Mouse (Mus musculus): ENCODE results near the gene Hes7. TPM values are rescaled to one million over a fixed set of nuclear protein-coding genes. Genes with fewer than 3 reads are reported as not detected.

The Hes7 gene
- total RNA-seq, 2 experiments from 2014 or later = 0.14 TPM; not detected in 1

- intact Hi-C loops (cut with DNase I) = no loop called here
- no peak for DNase-seq (ENCODE audit: low spot score)
These were observed 9.0 kb upstream of the Hes7 start for GRCm38 (mm10) chr11:69111051-69111810.

- intact Hi-C loops (cut with DNase I) = no loop called here
- no peak for DNase-seq (ENCODE audit: low spot score)
These were observed 8.3 kb upstream of the Hes7 start for GRCm38 (mm10) chr11:69111865-69112264.

GRCm38 (mm10) chr11:69114018-69114417, 6.2 kb upstream of the Hes7 start:
- intact Hi-C loops (cut with DNase I) = no loop called here
- no peak for DNase-seq (ENCODE audit: low spot score)

GRCm38 (mm10) chr11:69114621-69115020, 5.6 kb upstream of the Hes7 start:
- intact Hi-C loops (cut with DNase I) = no loop called here
- DNase-seq (ENCODE audit: low spot score) = no peak

GRCm38 (mm10) chr11:69116843-69117242, 3.4 kb upstream of the Hes7 start:
- intact Hi-C loops (cut with DNase I) = loop anchor here (2.0 kb wide), 1 partner anchor 14 kb away; no protein-coding TSS in a partner anchor

GRCm38 (mm10) chr11:69117737-69118695, 2.2 kb upstream of the Hes7 start:
- intact Hi-C loops (cut with DNase I) = loop anchor here (2.0 kb wide), 1 partner anchor 15 kb away; no protein-coding TSS in a partner anchor
- DNase-seq (ENCODE audit: low spot score) = peak; percentile 45

More at GRCm38 (mm10) chr11:69116843-69117242, 3.4 kb upstream of the Hes7 start:
- no peak for DNase-seq (ENCODE audit: low spot score)

- intact Hi-C loops (cut with DNase I) = no loop called here
These were observed 1.4 kb upstream of the Hes7 start for GRCm38 (mm10) chr11:69118765-69119164.

GRCm38 (mm10) chr11:69119446-69120155, 603 bp upstream of the Hes7 start:
- intact Hi-C loops (cut with DNase I) = loop anchor here (2.0 kb wide), 1 partner anchor 27 kb away; no protein-coding TSS in a partner anchor
- no peak for DNase-seq (ENCODE audit: low spot score)

More at GRCm38 (mm10) chr11:69118765-69119164, 1.4 kb upstream of the Hes7 start:
- DNase-seq (ENCODE audit: low spot score) = peak; percentile 65

GRCm38 (mm10) chr11:69121001-69121740, 967 bp downstream of the Hes7 start:
- DNase-seq (ENCODE audit: low spot score) = no peak
- intact Hi-C loops (cut with DNase I) = loop anchor here (2.0 kb wide), 1 partner anchor 28 kb away; no protein-coding TSS in a partner anchor

GRCm38 (mm10) chr11:69121741-69122335, 1.6 kb downstream of the Hes7 start:
- intact Hi-C loops (cut with DNase I) = loop anchor here (1.0 to 2.0 kb wide), 2 partner anchors 25 to 29 kb away; no protein-coding TSS in a partner anchor

GRCm38 (mm10) chr11:69122336-69122951, 2.2 kb downstream of the Hes7 start, which contains the start of gene 9130213A22Rik:
Gene 9130213A22Rik (minus strand): TSS chr11:69122589.
- peak; percentile 87 for DNase-seq (ENCODE audit: low spot score)
- intact Hi-C loops (cut with DNase I) = loop anchor here (1.0 kb wide), 1 partner anchor 25 kb away; no protein-coding TSS in a partner anchor

More at GRCm38 (mm10) chr11:69121741-69122335, 1.6 kb downstream of the Hes7 start:
- no peak for DNase-seq (ENCODE audit: low spot score)

GRCm38 (mm10) chr11:69123056-69123692, 3.0 kb downstream of the Hes7 start:
- peak; percentile 80 for DNase-seq (ENCODE audit: low spot score)
- intact Hi-C loops (cut with DNase I) = loop anchor here (1.0 kb wide), 1 partner anchor 60 kb away; no protein-coding TSS in a partner anchor

- intact Hi-C loops (cut with DNase I) = loop anchor here (1.0 kb wide), 2 partner anchors 61 to 83 kb away; no protein-coding TSS in a partner anchor
- peak; percentile 76 for DNase-seq (ENCODE audit: low spot score)
These were observed 3.7 kb downstream of the Hes7 start for GRCm38 (mm10) chr11:69123693-69124497.

- intact Hi-C loops (cut with DNase I) = loop anchor here (1.0 kb wide), 1 partner anchor 83 kb away; no protein-coding TSS in a partner anchor
- DNase-seq (ENCODE audit: low spot score) = no peak
These were observed 4.3 kb downstream of the Hes7 start for GRCm38 (mm10) chr11:69124498-69124847.

GRCm38 (mm10) chr11:69125041-69125851, 5.0 kb downstream of the Hes7 start:
- peak; percentile 65 for DNase-seq (ENCODE audit: low spot score)
- intact Hi-C loops (cut with DNase I) = loop anchor here (5.0 kb wide), 1 partner anchor 117 kb away; no protein-coding TSS in a partner anchor

GRCm38 (mm10) chr11:69125852-69125918, 5.5 kb downstream of the Hes7 start, which contains the start of gene Aloxe3:
Gene Aloxe3 (plus strand): TSS chr11:69125896.
- no peak for DNase-seq (ENCODE audit: low spot score)
- intact Hi-C loops (cut with DNase I) = loop anchor here (5.0 kb wide), 1 partner anchor 117 kb away; no protein-coding TSS in a partner anchor
